Mouse (Mus musculus): ENCODE results near the gene Oosp2. TPM values are rescaled to one million over a fixed set of nuclear protein-coding genes. Genes with fewer than 3 reads are reported as not detected.

Gene Oosp2
- polyA plus RNA-seq, 1 experiment from 2014 or later = 0.19 TPM

DNA sequence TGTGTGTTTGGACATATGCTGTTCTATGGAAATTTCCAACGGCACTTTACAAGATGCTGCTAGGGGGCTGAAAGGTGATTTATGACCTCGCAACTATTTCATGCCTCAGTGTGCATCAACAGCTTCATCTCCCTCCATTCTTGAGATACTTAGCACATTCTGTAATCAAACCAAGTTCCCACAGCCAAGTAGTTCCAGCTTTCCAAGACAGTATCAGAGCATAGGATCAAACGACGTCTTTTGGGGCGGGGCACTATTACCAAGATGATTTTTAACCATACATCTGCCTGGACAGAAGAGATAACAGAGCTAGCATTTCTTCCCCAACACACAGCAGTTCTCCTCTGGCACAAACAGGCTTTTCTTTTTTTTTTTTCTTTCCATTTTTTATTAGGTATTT lies 35.1 kb downstream of the Oosp2 start:
- Histone ChIP-seq H3K4me3 (ENCODE audit: low read depth, low read length) (no peak overlapping the region), H3K9me3 (ENCODE audit: low read length) (no peaks in the 10 kb centered on the region), H3K9ac (replicated peaks) (no peak overlapping the region), H3K27ac (ENCODE audit: low read depth) (no peak overlapping the region), H3K4me1 (ENCODE audit: insufficient read depth) (no peaks in the 10 kb centered on the region), H3K4me2 (ENCODE audit: low read depth, low read length) (no peak overlapping the region), H3K27me3 (ENCODE audit: insufficient read depth, low read length) (no peaks in the 10 kb centered on the region), H3K36me3 (replicated peaks; ENCODE audit: insufficient read depth, low read length) (no peaks in the 10 kb centered on the region)
- WGBS (ENCODE audit: insufficient replicate concordance) = 49% methylated on average over 5 of the region's 5 CpGs
- ATAC-seq = no peak
- no peak for DNase-seq
- TF ChIP-seq EP300 (IDR thresholded peaks at IDR 0.05; ENCODE audit: low read depth) (peak; percentile 56; the same call in 1 of the 2 replicates), CTCF (IDR thresholded peaks at IDR 0.05; ENCODE audit: low read depth) (no peak)

DNA sequence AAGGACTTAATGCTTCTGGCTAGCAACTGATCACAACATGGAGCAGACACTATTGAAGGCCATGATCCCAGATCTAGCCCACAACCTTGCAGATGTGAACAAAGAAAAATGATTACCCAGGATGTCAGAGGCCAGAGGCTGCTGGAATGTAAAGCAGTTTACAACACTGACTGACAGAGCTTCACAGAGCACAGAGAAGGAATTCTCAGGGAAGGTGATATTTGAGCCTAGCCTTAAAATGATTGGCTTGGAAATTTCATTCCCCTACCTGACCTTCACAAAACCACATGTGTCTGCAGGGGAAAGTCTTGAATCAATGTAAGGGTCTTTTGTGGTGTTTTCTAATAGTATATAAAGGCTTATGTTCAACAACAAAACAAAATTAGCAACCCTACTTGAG lies 35.6 kb downstream of the Oosp2 start:
- ATAC-seq (no peak), DNase-seq (no peak)
- H3K36me3 ChIP-seq (replicated peaks; ENCODE audit: insufficient read depth, low read length) = no peaks in the 10 kb centered on the region
- no peak overlapping the region for H3K4me3 ChIP-seq (ENCODE audit: low read depth, low read length)
- no peaks in the 10 kb centered on the region for H3K9me3 ChIP-seq (ENCODE audit: low read length)
- no peaks in the 10 kb centered on the region for H3K27me3 ChIP-seq (ENCODE audit: insufficient read depth, low read length)
- TF ChIP-seq CTCF (IDR thresholded peaks at IDR 0.05; ENCODE audit: low read depth) (no peak), EP300 (IDR thresholded peaks at IDR 0.05; ENCODE audit: low read depth) (no peak)
- H3K9ac ChIP-seq (replicated peaks) = no peak overlapping the region
- no peaks in the 10 kb centered on the region for H3K4me1 ChIP-seq (ENCODE audit: insufficient read depth)
- no peak overlapping the region for H3K27ac ChIP-seq (ENCODE audit: low read depth)
- H3K4me2 ChIP-seq (ENCODE audit: low read depth, low read length) = no peak overlapping the region

DNA sequence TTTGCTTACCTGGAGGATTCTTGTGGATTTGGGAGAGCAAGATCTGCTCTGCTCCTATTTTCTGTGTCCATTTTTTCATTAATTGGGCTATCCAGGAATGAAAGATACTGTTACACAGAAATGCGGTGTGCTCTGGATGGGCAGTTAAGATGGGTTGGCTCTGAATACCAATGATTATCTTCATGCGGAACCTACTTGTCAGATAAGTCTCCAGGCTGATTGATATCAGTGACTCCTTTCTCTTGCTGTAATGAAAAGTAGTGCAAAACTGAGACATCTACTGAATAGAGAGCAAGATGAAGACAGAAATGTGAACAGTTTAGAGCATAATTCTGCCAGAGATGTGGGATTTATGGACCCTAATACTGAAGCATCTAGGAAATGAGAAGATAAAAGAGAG lies 36.8 kb downstream of the Oosp2 start, which contains the start of gene Ms4a2:
TSS of gene Ms4a2 (minus strand) at position 169 of the 400 bp plus-strand sequence.
- Histone ChIP-seq H3K9ac (replicated peaks) (no peak within 1 kb of the TSS), H3K27ac (ENCODE audit: low read depth) (no peak within 1 kb of the TSS), H3K36me3 (replicated peaks; ENCODE audit: insufficient read depth, low read length) (no peaks in the 10 kb centered on the region), H3K27me3 (ENCODE audit: insufficient read depth, low read length) (no peaks in the 10 kb centered on the region), H3K4me3 (ENCODE audit: low read depth, low read length) (no peak within 1 kb of the TSS), H3K4me2 (ENCODE audit: low read depth, low read length) (no peak within 1 kb of the TSS), H3K4me1 (ENCODE audit: insufficient read depth) (no peaks in the 10 kb centered on the region), H3K9me3 (ENCODE audit: low read length) (no peaks in the 10 kb centered on the region)
- DNase-seq (no peak), ATAC-seq (no peak)
- WGBS (ENCODE audit: insufficient replicate concordance) = 57% methylated on average over 2 of the region's 2 CpGs
- TF ChIP-seq CTCF (IDR thresholded peaks at IDR 0.05; ENCODE audit: low read depth) (no peak), EP300 (IDR thresholded peaks at IDR 0.05; ENCODE audit: low read depth) (no peak)

- H3K27ac ChIP-seq (ENCODE audit: low read depth) = no peak overlapping the region
- H3K36me3 ChIP-seq (replicated peaks; ENCODE audit: insufficient read depth, low read length) = no peaks in the 10 kb centered on the region
- no peak overlapping the region for H3K4me2 ChIP-seq (ENCODE audit: low read depth, low read length)
- DNase-seq = no peak
- H3K9me3 ChIP-seq (ENCODE audit: low read length) = no peaks in the 10 kb centered on the region
- H3K9ac ChIP-seq (replicated peaks) = no peak overlapping the region
- TF ChIP-seq EP300 (IDR thresholded peaks at IDR 0.05; ENCODE audit: low read depth) = 0 out of 2 replicates have a peak, but pooled peaks have one; percentile 18
- TF ChIP-seq CTCF (IDR thresholded peaks at IDR 0.05; ENCODE audit: low read depth) = no peak
- H3K4me3 ChIP-seq (ENCODE audit: low read depth, low read length) = no peak overlapping the region
- peaks cover 2% of the 10 kb centered on the region; the same call in 1 of the 2 replicates for H3K4me1 ChIP-seq (ENCODE audit: insufficient read depth)
- H3K27me3 ChIP-seq (ENCODE audit: insufficient read depth, low read length) = no peaks in the 10 kb centered on the region
- ATAC-seq = no peak
Observed at GRCm38 (mm10) chr19:11617983-11618382, 42.4 kb downstream of the Oosp2 start.

DNA sequence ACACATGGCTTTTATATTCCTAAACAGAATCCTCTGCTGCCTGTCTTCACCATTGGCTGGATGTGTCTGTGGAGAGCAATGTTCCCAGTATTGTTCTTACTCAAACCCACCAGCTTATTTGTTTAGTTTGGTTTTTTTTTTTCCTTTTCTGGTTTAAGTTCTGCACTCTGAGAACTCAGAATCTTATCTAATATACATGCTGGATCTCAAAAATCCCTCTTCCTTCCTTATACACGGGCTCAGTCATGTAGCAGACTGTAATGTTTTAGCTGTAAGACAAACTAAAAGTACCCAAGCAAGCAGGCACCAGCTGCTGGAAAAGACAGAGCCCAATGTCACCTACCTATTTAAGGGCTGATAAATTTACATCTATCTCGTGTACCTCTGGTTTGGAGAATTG lies 45.6 kb downstream of the Oosp2 start:
- H3K4me1 ChIP-seq (ENCODE audit: insufficient read depth) = peaks cover 2% of the 10 kb centered on the region; the same call in 1 of the 2 replicates
- H3K9ac ChIP-seq (replicated peaks) = no peak overlapping the region
- TF ChIP-seq CTCF (IDR thresholded peaks at IDR 0.05; ENCODE audit: low read depth) (no peak), EP300 (IDR thresholded peaks at IDR 0.05; ENCODE audit: low read depth) (no peak)
- H3K27ac ChIP-seq (ENCODE audit: low read depth) = no peak overlapping the region
- H3K4me3 ChIP-seq (ENCODE audit: low read depth, low read length) = no peak overlapping the region
- ATAC-seq = no peak
- WGBS (ENCODE audit: insufficient replicate concordance) = 33% methylated on average over 2 of the region's 2 CpGs
- no peaks in the 10 kb centered on the region for H3K36me3 ChIP-seq (replicated peaks; ENCODE audit: insufficient read depth, low read length)
- no peaks in the 10 kb centered on the region for H3K9me3 ChIP-seq (ENCODE audit: low read length)
- DNase-seq = no peak
- H3K4me2 ChIP-seq (ENCODE audit: low read depth, low read length) = no peak overlapping the region
- H3K27me3 ChIP-seq (ENCODE audit: insufficient read depth, low read length) = no peaks in the 10 kb centered on the region

DNA sequence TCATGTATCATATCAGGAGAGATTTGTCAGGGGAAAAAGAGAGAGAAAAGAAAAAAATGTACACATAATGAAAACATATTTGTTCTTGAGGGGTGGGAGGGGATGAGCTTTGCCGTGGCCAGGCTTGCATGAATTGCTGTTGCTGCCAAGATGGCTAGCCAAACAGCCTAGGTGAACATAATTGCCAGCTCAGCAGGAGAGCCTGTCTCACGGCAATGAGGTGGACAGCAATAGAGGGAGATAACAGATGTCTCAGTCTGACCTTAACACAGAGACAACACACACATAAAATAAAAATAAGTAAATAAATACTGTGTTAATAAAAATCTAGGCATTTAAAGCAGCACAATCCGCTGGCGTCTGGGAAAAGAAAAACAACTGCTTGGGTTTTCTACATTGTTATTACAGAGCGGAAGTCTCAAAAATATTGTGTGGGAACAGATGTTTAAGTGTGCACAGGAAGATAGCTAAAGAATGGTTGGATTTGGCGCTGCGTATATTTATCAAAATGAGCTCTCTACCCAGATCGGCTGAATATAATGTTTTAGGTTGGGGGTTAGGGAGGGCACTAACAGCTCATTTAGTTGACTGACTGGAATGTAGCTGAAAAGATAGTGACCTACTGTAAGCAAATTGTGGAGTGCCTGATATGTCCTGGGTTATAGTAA lies 46.4 kb downstream of the Oosp2 start:
- no peaks in the 10 kb centered on the region for H3K9me3 ChIP-seq (ENCODE audit: low read length)
- no peaks in the 10 kb centered on the region for H3K36me3 ChIP-seq (replicated peaks; ENCODE audit: insufficient read depth, low read length)
- ATAC-seq = no peak
- no peak overlapping the region for H3K27ac ChIP-seq (ENCODE audit: low read depth)
- peaks cover 2% of the 10 kb centered on the region; the same call in 1 of the 2 replicates for H3K4me1 ChIP-seq (ENCODE audit: insufficient read depth)
- no peak overlapping the region for H3K4me2 ChIP-seq (ENCODE audit: low read depth, low read length)
- no peaks in the 10 kb centered on the region for H3K27me3 ChIP-seq (ENCODE audit: insufficient read depth, low read length)
- H3K4me3 ChIP-seq (ENCODE audit: low read depth, low read length) = no peak overlapping the region
- no peak overlapping the region for H3K9ac ChIP-seq (replicated peaks)
- TF ChIP-seq EP300 (IDR thresholded peaks at IDR 0.05; ENCODE audit: low read depth) = no peak
- TF ChIP-seq CTCF (IDR thresholded peaks at IDR 0.05; ENCODE audit: low read depth) = no peak
- no peak for DNase-seq
- WGBS (ENCODE audit: insufficient replicate concordance) = 40% methylated on average over 8 of the region's 8 CpGs
